Mouse (Mus musculus): ENCODE measurements around the gene Gpld1. TPM values are rescaled to one million over a fixed set of nuclear protein-coding genes. Genes with fewer than 3 reads are reported as not detected.
"Not testable (repeated sequence)": the region's sequence is repeated elsewhere in the genome, so short reads cannot be mapped to it uniquely, and the experiment has no call there.

Gpld1 gene
- polyA plus RNA-seq, 1 experiment = 13.7 TPM

DNA sequence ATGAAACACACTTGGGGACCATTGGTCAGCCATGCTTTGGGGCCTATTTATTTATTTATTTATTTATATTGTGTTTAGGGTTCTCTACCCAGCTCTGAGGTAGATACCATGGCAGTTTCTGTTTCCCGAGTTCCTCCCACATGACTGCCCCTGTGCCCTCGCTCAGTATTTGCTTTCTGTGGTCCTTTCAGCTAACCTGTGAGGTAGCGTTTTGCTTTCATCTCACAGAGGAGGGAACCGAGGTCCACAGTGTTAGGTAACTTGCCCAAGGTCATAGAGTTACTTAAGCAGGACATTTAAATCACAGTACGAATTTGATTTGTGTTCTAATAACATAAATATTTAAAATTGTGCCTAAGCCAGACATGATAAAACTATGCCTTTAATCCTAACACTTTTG lies 4.2 kb downstream of the Gpld1 start:
- DNase-seq (ENCODE audit: low spot score) = no peak

- no peak for DNase-seq (ENCODE audit: low spot score)
Measured at GRCm38 (mm10) chr13:24948870-24949269, 5.9 kb downstream of the Gpld1 start.

DNA sequence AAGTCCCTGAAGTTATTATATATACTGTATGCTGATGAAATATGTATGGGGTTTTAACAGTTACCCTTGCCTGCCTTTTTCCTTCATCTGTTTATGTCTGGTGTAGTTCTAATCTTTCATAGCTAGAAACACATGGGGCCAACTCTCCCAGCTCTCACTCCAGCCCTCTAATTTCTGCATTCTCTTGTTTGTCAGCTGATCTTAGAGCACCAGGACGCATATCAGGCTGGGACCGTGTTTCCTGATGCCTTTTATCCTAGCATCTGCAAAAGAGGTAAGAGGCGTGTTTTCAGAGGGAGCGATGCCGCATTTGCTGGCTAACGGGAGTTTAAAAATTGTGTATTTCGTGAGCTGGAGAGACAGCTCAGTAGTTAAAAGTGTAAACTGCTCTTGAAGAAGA lies 9.7 kb downstream of the Gpld1 start:
- no peak for DNase-seq (ENCODE audit: low spot score)

- no peak for DNase-seq (ENCODE audit: low spot score)
Measured at GRCm38 (mm10) chr13:24955091-24955490, 12.1 kb downstream of the Gpld1 start.

DNA sequence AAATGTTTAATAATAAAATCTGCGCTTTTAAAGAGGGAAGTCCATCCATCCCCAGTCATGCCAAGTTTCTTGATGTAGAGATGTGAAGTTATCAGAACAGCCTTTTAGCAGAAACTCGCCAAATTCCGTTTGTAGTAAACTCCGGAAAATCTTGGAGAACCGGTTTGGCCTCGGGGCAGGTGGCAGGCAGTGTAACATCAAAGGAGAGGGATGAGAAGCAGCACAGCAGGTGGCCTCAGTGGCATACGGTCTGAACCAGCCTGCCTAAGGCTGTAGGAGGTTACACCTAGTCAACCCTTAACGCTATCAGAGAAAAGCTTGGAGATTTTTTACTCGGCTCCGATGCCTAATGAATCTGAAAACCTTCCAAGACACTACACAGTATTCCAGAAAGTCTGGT lies 12.5 kb downstream of the Gpld1 start:
- no peak for DNase-seq (ENCODE audit: low spot score)

GRCm38 (mm10) chr13:24958671-24959070 lies 15.7 kb downstream of the Gpld1 start:
- no peak for DNase-seq (ENCODE audit: low spot score)

DNA sequence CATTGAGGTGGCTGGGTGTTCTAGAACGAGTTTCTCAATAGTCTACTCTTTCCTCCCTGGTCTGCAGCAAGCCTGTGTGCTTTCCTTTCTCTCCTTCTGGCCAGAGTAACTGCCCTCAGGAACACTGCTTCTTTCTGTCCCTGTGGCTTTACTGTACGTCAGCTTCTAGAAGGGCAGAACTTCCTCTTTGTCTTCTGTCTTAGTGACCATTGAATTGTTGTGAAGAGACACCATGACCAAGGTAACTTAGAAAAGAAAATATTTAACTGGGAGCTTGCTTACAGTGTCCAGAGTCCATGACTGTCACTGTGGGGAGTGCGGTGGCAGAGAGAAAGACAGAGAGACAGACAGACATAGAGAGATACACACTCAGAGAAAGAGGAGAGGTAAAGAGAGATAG lies 17.1 kb downstream of the Gpld1 start:
- DNase-seq (ENCODE audit: low spot score) = no peak

GRCm38 (mm10) chr13:24962119-24962518 lies 19.2 kb downstream of the Gpld1 start:
- DNase-seq (ENCODE audit: low spot score) = no peak

GRCm38 (mm10) chr13:24965130-24965845 lies 22.3 kb downstream of the Gpld1 start:
- no peak for DNase-seq (ENCODE audit: low spot score)

DNA sequence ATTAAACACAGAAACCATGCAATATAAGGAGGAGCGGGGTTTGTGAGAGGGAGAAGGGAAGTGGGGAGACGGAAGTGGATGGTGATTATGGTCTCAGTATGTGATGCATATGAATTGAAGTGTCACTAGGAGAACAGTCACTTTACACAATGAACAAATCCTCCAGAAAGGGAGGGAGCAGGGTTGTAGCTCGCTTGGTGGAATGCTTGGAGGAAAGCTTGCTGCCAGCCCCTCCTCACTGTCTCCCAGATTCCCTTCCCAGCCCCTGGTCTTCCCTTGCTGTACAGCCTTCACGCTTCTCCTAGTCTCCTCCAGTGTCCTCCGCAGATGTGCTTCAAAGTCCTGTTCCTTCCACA lies 22.9 kb downstream of the Gpld1 start:
- no peak for DNase-seq (ENCODE audit: low spot score)

DNA sequence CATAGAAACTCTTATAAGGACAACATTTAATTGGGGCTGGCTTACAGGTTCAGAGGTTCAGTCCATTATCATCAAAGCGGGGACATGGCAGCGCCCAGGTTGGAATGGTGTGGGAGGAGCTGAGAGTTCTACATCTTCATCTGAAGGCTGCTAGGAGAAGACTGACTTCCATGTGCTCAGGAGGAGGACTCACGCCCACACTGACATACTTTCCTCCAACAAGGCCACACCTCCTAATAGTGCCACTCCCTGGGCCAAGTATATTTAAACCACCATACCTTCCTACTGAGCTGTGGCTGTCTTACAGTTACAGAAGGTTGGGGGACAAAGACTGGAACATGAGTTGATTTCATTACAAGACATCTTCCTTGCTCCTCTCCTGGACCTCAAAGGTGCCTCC lies 28.8 kb downstream of the Gpld1 start:
- DNase-seq (ENCODE audit: low spot score) = not testable (repeated sequence)

DNA sequence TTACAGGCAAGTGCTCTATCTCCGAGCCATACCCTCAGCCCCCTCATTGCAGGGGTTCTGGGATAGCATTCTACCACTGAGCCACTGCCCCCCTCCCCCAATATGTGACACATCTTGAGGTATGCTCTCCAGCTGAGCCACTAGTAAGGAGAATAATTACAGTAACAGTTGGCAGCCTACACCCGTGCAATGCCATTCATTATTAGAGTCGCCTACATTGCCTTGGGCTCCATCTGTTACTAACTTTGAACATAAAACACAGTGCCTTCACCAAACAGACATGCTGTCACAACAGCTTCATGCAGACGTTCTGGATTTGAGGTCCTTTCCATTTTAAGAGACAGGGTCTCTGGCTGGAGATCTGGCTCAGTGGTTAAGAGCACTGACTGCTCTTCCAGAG lies 33.4 kb downstream of the Gpld1 start:
- no peak for DNase-seq (ENCODE audit: low spot score)

GRCm38 (mm10) chr13:24977820-24978342 lies 34.9 kb downstream of the Gpld1 start:
- no peak for DNase-seq (ENCODE audit: low spot score)

GRCm38 (mm10) chr13:24981031-24981430 lies 38.1 kb downstream of the Gpld1 start:
- no peak for DNase-seq (ENCODE audit: low spot score)

- DNase-seq (ENCODE audit: low spot score) = no peak
Measured at GRCm38 (mm10) chr13:24985435-24985834, 42.5 kb downstream of the Gpld1 start.

DNA sequence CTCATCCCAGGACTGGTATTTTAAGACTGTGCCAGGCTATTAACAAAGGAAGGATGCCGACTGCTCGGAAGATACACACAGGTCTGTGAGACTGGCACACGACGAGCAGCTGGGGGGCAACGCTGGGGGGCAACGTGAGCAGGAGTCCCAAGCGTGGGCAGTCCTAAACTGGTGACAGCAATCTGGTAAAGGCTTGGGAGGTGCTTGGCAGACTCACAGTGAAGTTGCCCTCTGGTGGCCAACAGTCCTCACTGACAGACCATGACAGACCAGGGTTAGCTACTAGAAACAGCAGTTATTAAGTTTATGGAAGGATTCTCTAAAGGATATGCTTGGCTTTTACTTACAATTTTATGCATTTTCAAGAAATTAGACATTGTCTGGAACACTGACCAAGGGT lies 45.4 kb downstream of the Gpld1 start:
- DNase-seq (ENCODE audit: low spot score) = no peak

DNA sequence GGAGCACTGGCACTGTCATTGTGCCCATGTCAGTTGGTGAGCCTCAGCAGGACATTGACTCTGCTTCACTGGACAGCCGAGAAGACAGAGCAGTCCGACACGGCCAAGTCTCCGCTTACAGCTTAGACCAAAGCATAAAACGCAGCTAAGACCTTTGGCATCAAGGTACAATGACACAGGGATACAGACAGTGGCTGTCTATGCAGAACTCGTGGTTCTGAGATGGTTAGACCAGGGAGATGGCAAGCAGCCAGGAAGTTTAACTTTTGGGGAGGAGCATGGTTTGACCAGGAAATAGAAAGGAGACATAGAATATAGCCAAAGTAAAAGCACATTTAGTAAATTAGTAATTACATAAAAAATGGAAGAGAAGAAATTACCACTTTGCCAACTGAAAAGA lies 46.1 kb downstream of the Gpld1 start:
- no peak for DNase-seq (ENCODE audit: low spot score)

DNA sequence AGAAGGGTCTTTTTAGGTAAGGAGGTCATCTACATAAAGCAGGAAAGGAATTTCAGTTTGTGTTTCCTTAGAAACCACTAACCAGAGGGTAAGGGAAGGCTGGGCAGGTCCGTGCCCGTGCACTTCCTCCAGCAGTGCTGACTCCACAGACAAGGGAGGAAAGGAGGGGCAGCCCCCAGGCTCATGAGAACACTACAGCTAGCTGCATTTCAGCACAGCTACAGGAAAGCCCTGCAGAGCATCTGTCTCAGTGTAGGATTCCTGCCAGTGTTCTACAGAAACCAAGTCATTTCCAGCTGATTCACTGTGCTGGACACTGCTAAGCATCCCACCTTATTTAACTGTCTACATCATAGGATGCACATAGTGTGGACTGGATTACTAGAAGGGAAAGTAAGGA lies 50.2 kb downstream of the Gpld1 start:
- DNase-seq (ENCODE audit: low spot score) = no peak

DNA sequence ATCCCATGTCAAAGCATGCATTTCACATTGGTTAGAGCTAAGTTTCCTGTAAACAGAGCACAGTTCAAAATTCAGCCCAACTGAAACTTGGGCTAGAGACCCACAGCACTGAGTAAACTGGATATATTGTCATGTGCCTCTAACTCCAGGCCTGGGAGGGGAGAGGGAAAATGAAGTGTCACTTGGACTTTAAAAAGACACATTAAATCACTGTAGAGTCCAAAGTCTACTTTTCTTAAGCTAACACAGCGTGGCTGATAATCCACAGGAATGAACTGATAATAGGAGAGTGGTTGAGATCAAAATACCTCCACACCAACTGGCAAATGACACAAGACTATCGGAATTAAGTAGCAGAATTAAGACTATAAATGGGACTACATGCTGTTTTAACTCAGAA lies 56.6 kb downstream of the Gpld1 start:
- no peak for DNase-seq (ENCODE audit: low spot score)

DNA sequence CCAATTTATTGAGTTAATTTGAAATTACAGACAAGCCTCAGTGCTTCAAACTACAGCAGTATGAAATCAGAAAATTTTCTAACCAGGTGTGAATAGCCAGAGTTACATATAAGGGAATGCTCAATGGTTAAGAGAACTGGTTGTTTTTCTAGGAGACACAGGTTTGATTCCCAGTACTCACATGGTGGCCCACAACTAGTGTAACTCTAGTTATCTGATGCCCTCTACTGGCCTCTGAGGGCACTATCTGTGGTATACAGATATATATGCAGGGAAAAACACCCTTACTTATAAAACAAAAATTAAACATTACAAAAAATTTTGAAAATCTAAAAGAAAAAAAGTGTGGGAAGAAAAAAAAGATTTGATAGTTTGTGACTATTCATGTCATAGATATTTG lies 60.0 kb downstream of the Gpld1 start:
- DNase-seq (ENCODE audit: low spot score) = no peak

- no peak for DNase-seq (ENCODE audit: low spot score)
Measured at GRCm38 (mm10) chr13:25007115-25007514, 64.2 kb downstream of the Gpld1 start.

- no peak for DNase-seq (ENCODE audit: low spot score)
Measured at GRCm38 (mm10) chr13:25018316-25018715, 75.4 kb downstream of the Gpld1 start.

GRCm38 (mm10) chr13:25019793-25020539 lies 77.0 kb downstream of the Gpld1 start, which contains the start of gene Mrs2:
Gene Mrs2, minus strand, starts transcription at chr13:25020379.
- peak; percentile 86 for DNase-seq (ENCODE audit: low spot score)

All from urinary bladder, adult 2 months (tissue).